In genomic region chr9:57031756-57032155, GRCm38 (mm10) we compare ENCODE assay signal across 15 mouse cellular contexts. TPM values are rescaled to one million over a fixed set of nuclear protein-coding genes. Genes with fewer than 3 reads are reported as not detected.
A peak's percentile ranks its signal among the peaks of the same experiment; 100 is the strongest.
DNase-seq lines count a peak whose midpoint lies in the region.
"Had no signal": no experiment of that assay in that cellular context is flagged by ENCODE, and none has a peak within 500 bp of the region (broad histone marks: within the 10 kb centered on the region; RNA-seq: fewer than 3 reads in every experiment).

No protein-coding gene starts in this region.

- DNase-seq in right cerebral cortex, adult 18-20 months = peak; percentile 66
- DNase-seq in right cerebral cortex, postnatal 4 days = no peak
- peak; percentile 94 for DNase-seq in brain, adult 2 months (ENCODE audit: low read depth, low spot score)
- DNase-seq in left cerebral cortex, adult 8-10 months (ENCODE audit: low spot score in 2 of 2) = peak; percentile 8 to 74
- DNase-seq in embryo, embryonic 11 days = no peak
- DNase-seq in embryo, embryonic 10.5 days (ENCODE audit: low spot score) = no peak
- no peak for DNase-seq in c-Kit-positive CD71-positive TER-119-positive erythroid progenitor cells, embryonic 14.5 days (ENCODE audit: low spot score)
- DNase-seq: adrenal gland, postnatal 14 days; cerebellum, adult 9-10 months; gastrocnemius, postnatal 10 days; heart, adult 2 months; kidney, adult 8-10 months; kidney, postnatal 25 days; lung, postnatal 10 days; thymus, adult 18-20 months had no signal

RNA-seq across cellular contexts. Expression of gene Ptpn9, which starts 37.0 kb away (rescaled TPM):
- total RNA-seq in left cerebral cortex, adult 8-10 months (2022) = 10 to 100 TPM; 24.8 to 30.6 (median 25.6) TPM

RNA-seq across cellular contexts. Expression of gene Sin3a, which starts 40.1 kb away (rescaled TPM):
- total RNA-seq in left cerebral cortex, adult 8-10 months (2022) = 10 to 100 TPM; 39.1 to 52.4 (median 45.5) TPM

Comparison
In these comparisons a context has a peak if more than half of its experiments do, and no peak if none do; other contexts are left out.
1. DNase-seq: peak in right cerebral cortex, adult 18-20 months (single experiment), brain, adult 2 months (single experiment) and left cerebral cortex, adult 8-10 months (2 of 2); none in right cerebral cortex, postnatal 4 days (single experiment), embryo, embryonic 11 days (single experiment), embryo, embryonic 10.5 days (single experiment) and c-Kit-positive CD71-positive TER-119-positive erythroid progenitor cells, embryonic 14.5 days (single experiment).